Mouse (Mus musculus) ES-E14 (cell line): Measurements from ENCODE around the gene Asic4.

Experiments used
- CHD2 ChIP-seq: IDR thresholded peaks from 2 replicates; pipeline ENCODE4 v1.6.1; 2014; ENCODE audit warnings: mild to moderate bottlenecking, low read depth, low read length, inconsistent platforms
- MAFK ChIP-seq: IDR thresholded peaks from 2 replicates; pipeline ENCODE4 v1.6.1; 2014; ENCODE audit warnings: mild to moderate bottlenecking, low read depth, low read length, inconsistent platforms; ENCODE audit not compliant: insufficient read depth
- ZC3H11A ChIP-seq: IDR thresholded peaks from 2 replicates; pipeline ENCODE4 v1.6.1; 2012; ENCODE audit warnings: low read depth, mild to moderate bottlenecking, inconsistent platforms, low read length, borderline replicate concordance
- ZNF384 ChIP-seq: IDR thresholded peaks from 2 replicates; pipeline ENCODE4 v1.6.1; 2012; ENCODE audit warnings: low read depth, low read length, inconsistent platforms

DNA sequence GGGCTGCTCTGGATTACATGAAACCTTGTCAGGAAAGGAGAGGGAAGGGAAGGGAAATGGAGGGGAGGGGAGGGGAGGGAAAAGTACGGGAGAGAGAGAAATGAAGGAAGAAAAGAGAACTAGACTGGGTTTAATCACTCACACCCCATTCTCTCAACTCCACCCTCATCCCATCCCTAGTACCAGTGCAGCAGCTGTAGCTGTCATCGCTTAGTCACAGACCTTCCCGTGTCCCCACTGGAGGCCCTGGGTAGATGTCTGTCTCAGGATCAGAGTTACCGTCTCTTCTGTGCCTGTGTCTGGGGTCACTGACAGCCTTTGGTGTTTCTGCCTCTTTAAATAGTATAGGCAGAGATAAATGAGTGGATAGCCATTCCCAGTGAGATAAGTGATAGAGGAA lies 42.0 kb upstream of the Asic4 start:
- no peak for TF ChIP-seq CHD2
- no peak for TF ChIP-seq ZC3H11A
- TF ChIP-seq MAFK = no peak
- TF ChIP-seq ZNF384 = no peak
